Mouse (Mus musculus) lung, adult 2 months (tissue): ENCODE data around the gene Acvr1c.

Experiments used
- CTCF ChIP-seq: fragments of 200-500 bp; IDR thresholded peaks from 2 replicates; pipeline ENCODE4 v1.5.1; 2011; ENCODE audit warnings: mild to moderate bottlenecking, low read length, control low read depth; ENCODE audit not compliant: insufficient read depth
- POLR2A ChIP-seq: fragments of 200-500 bp; IDR thresholded peaks from 2 replicates; pipeline ENCODE4 v1.6.1; 2011; ENCODE audit warnings: low read depth, mild to moderate bottlenecking, control low read depth, low read length, borderline replicate concordance; ENCODE audit errors: extremely low read depth

DNA sequence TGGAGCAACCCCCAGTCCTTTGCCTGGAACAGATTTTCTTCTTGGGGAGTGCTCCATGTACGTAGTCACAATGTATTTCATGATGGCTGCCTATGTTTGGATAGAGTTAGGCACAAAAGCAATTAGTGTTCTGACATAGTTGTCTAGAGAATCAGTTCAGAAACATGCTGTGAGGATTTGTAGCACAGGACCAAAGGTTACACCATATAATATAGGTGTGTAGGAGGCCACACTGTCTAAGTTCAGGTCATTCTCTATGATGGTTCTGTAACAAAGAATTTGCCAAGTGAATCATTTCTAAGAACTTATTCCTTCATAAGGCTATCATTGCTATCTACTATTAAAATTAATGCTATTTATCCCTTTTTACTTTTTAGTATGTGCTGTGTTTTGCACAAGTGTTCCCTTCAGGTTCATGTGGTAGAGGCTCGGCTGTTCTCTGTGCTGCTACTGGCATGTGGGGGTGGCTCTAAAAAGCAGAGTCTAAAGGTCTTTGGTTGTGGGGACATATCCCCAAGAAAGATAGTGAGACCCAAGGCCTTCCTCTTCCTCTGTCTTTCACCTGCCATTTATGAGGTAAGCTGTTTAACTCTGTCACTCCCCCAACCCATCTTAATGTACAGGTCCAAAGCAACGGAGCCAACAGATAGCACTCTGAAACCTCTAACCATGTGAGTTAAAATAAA is 3.8 kb upstream of the Acvr1c start:
- TF ChIP-seq CTCF, result no peak
- no peak for TF ChIP-seq POLR2A
